Mouse (Mus musculus) adipose tissue, adult 10 weeks (tissue): ENCODE measurements around the gene Nr1i2. TPM values are rescaled to one million over a fixed set of nuclear protein-coding genes. Genes with fewer than 3 reads are reported as not detected.

ENCODE experiments used
- polyA plus RNA-seq: library from polyadenylated mRNA; stranded (reverse); fragments of 350-450 nt; fragmentation: Illumina TruSeq; extraction: RNeasy Lipid Tissue Mini Kit (QIAGEN cat#74804); gene quantifications from one replicate; pipeline ENCODE4 v1.2.3, GENCODE M21; 2014; ENCODE audit warnings: low read depth, low replicate concordance

Nr1i2 gene
- polyA plus RNA-seq = 0.15 TPM

DNA sequence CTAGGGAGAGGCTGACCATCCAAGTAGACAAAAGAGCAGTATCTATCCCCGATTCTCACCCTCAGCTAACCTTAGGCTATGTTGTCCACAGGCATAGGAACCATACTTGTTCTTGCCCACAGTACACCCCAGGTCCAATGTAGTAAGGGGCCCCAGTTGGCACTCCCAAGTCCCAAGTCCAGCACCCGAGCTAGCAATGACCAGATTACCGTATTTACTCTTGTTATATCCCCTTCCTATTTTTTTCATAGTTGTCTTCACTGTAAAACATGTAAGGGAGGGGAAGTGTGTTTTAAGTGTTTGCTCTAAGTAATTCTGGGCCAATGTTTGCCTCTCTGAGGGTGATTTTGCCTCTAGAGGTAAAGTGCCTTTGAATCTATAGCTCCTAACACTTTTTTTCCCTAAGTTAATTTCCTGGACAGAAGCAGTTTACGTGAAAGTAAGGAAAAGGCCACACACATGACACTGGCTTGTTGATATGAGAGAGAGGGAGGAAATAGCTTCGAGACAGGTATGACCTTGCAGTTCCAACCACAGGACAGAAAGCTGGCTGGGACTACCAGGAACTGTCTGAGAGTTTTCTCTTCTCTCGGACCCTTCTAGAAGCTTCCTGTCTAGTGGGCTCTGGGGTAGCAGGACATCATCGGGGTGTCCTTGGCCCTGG, at the start of gene Nr1i2:
Nr1i2 (minus strand) TSS at position 140 of the 664 bp plus-strand sequence.

DNA sequence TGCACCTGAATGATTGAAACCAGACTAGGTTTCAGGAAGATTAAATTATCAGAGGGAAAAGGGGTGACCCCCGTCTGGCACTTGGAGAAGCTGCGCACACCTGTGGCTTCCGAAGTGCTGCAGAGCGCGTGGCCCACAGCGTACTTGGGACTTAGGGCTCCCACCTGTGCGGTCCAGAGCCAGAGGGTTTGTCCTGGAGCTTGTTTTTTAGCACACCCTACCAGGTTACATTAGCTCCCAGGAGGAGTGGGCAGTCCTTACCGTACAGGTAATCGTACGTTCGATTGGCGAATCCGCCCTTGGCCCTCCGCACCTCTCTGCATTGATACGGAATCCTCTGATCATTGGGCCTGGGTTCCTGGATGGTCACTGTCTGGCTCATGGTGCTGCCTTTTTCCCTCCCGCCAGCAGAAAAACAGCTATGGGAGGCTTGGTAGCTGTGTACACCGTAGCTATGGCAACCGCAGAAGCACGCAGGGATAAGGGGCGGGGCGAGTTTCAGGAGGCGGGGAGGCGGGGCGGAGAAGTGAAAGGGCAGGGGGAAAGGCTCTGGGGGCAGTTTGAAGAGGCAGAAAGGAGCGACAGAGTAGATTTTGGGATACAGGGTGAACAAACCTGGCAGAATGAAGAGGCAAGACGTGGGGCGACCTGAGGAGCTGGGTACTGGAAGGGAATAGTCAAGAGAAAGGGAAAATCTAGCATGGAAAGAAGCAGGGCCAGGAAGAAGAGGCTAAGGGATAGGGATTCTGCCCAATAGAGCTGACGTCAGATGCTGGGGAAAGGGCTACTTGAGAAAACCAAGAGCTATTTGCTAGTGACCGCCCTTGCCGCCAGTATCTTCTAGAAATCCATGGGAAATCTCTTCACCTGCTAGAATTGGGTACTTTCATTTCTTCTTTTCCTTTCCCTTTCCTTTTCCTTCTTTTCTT, 47.0 kb upstream of the Nr1i2 start, which contains the start of gene Maats1:
Maats1 (minus strand) TSS at position 748 of the 929 bp plus-strand sequence.

Other genes with a start within 250 kb of the Nr1i2 start
- 28.3 TPM for gene Gsk3b, start 205.8 kb downstream of the Nr1i2 start, polyA plus RNA-seq
- 2.7 TPM for gene Maats1, start 47.3 kb upstream of the Nr1i2 start, polyA plus RNA-seq
- gene Cox17, start 52.2 kb upstream of the Nr1i2 start, polyA plus RNA-seq = 209 TPM
- gene Gm21987, start 52.2 kb upstream of the Nr1i2 start, polyA plus RNA-seq = not detected
- gene Popdc2, start 67.4 kb upstream of the Nr1i2 start, polyA plus RNA-seq = 5.7 TPM
- gene Pla1a, start 138.3 kb upstream of the Nr1i2 start, polyA plus RNA-seq = 34.9 TPM
- gene Adprh, start 157.9 kb upstream of the Nr1i2 start, polyA plus RNA-seq = 20.4 TPM
- 1.1 TPM for gene Cd80, start 160.7 kb upstream of the Nr1i2 start, polyA plus RNA-seq
- 21.7 TPM for gene Timmdc1, start 227.8 kb upstream of the Nr1i2 start, polyA plus RNA-seq